Mouse (Mus musculus): ENCODE data around the gene Gon7.
A peak's percentile ranks its signal among the peaks of the same experiment; 100 is the strongest.

Gon7 gene

DNA sequence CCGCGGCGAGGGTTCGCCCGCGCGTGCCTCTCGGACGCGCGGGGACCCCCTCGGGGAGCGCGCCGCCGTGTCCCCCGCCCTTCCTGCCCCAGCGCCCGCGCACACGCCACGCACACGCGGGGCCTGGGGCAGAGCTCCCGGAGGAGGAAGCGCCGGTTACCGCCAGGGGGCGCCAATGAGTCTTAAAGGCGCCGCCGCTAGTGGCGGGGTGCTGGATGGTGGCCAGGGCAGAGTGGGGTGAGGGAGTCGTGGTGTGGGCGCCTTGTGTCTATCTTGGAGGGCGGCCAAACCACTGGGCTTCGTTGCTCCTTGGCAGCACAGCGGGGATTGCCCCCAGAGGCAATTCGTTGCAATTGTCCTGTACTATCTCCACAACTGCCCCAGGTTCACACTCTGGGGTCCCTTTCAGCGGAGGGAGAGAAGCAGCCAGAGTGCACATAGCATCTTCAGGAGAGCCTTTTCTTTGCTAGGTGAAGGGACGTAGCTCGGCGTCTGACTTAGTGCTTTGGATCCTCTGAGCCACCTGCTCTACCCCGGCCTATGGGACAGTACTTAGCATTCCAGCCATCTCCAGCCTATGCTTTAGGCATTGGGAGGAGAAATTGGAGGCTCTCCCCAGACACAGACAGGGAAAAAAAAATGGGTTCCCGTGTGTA, 52.3 kb downstream of the Gon7 start:
- peak; percentile 89 for DNase-seq

DNA sequence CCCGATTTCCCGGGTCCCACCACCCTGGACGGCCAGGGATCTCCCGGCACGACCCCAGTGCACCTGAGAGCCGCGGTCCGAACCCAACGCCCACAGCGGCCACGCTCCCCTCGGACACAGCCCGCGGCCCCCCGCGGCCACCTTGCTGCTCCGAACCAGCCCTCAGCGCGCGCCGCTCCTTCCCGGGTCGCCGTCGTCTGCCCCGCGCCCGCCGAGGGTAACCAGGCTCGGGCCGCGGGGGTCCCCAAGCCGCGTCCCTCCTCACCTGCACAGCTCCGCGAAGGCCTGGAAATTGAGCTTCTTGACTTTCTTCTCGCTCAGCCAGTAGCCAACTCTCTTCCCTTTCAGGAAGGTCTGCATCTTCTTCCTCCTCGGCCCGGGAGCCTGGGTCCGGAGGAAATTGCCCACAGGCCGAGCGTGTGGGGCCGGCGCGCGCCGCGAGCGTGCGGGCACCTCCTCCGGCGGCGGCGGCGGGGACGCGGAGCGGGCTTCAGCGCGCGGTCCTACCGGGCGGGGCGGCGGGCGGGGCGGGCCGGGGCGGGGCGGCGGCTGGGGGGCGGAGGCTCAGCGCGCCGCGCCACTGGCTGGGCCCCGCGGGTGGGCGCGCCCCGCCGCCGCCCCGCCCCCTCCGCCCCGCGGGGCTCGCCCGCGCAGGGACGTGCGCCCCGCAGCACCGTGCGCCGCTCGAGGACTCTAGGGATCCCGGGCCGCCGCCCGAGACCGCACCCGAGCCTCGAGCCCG, 53.0 kb downstream of the Gon7 start, which contains the start of gene Itpk1:
TSS of gene Itpk1 (minus strand) at position 474 of the 742 bp plus-strand sequence.
- peak; percentile 50 for DNase-seq

GRCm38 (mm10) chr12:102703921-102704408, 53.6 kb downstream of the Gon7 start:
- DNase-seq: no peak

DNA sequence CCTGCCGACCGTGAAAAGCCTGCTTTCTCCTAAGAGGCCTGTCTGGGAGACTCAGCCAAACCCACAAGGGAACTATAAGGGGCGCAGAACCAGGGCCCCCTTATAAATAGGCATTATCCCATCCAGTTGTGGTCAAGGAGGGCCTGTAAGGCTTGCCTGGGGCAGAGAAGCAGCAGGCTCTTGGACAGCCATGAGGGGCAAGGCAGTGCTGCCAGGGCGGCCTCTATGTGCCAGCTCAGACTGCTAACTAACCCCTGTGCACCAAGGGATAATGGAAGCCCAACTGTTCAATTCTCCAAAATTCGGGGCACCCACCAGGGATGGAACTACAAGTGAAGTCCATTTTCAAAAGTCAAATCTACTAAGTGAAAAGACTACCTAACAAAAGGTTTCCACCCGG, 54.2 kb downstream of the Gon7 start:
- DNase-seq: no peak
